Mouse (Mus musculus): ENCODE results near the gene Pold3. TPM values are rescaled to one million over a fixed set of nuclear protein-coding genes. Genes with fewer than 3 reads are reported as not detected.
"Not testable (repeated sequence)": the region's sequence is repeated elsewhere in the genome, so short reads cannot be mapped to it uniquely, and the experiment has no call there.

Pold3 gene
- polyA plus RNA-seq, 1 experiment from 2014 or later: 51.6 TPM

DNA sequence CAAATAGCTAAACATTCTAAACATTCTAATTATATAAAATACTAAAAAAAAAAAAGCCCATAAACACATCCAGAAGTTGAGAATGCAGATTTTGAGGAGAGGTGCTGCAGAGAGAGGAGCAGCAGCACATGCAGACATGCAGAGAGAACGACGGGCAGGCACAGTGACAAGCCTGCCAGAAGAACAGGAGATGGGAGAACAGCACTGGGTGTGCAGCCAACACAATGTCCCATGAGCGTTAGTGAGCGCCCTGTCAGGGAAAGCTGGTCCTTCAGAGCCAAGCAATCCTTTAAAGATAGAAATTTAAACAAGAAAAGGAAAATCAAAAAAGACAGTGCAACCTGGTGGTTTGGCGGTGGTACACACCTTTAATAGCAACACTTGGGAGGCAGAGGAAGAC is 34.5 kb downstream of the Pold3 start:
- no peak for ATAC-seq
- H3K27ac ChIP-seq (ENCODE audit: low read length): no peak overlapping the region

DNA sequence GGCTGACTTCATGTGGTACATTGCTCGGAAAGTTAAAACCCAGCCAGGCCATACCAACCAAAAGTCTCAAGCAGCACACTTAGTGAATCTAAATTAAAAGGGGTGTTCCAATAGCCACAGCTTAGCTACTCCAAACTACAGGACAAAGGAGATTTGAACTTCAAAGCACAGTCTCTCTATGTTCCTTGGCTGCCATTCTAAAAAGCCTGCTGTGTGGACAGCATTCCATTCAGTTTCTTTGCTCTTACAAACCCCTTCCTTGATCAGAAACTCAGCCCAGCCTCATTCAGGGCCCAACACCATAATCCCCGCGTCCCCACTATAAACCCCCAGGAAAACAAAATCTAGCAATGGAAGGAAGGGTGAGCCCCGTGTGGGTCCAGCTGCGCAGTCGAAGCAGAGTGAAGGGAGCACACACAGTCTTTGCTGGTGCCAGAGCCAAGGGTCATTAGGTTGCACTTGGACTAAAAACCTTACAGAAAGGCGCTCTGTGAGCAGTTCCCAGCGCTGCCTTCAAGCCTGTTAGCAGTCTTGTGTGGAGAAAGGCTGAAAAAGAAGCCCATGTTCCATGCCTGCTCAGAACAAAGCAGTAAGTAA is 35.1 kb downstream of the Pold3 start:
- H3K27ac ChIP-seq (ENCODE audit: low read length): no peak overlapping the region
- peaks cover 36% of the 10 kb centered on the region for H3K36me3 ChIP-seq (ENCODE audit: control insufficient read depth, insufficient read depth, low read length)
- no peak overlapping the region for H3K4me3 ChIP-seq (ENCODE audit: low read depth, low read length)
- WGBS: 30% methylated on average over 8 of the region's 8 CpGs
- no peak overlapping the region for H3K4me2 ChIP-seq (ENCODE audit: low read length)
- no peaks in the 10 kb centered on the region for H3K9me3 ChIP-seq (replicated peaks; ENCODE audit: control insufficient read depth, low read length, poor library complexity, severe bottlenecking)
- H3K4me1 ChIP-seq (ENCODE audit: control insufficient read depth, insufficient read depth, low read length): no peaks in the 10 kb centered on the region
- ATAC-seq: peak; percentile 28; the same call in 1 of the 2 replicates
- H3K27me3 ChIP-seq (ENCODE audit: control insufficient read depth, insufficient read depth, low read depth, low read length): no peaks in the 10 kb centered on the region
- no peak overlapping the region for H3K9ac ChIP-seq (ENCODE audit: low read depth, low read length)

More for the DNA sequence above, 34.5 kb downstream of the Pold3 start:
- Histone ChIP-seq H3K36me3 (ENCODE audit: control insufficient read depth, insufficient read depth, low read length) (peaks cover 36% of the 10 kb centered on the region), H3K27me3 (ENCODE audit: control insufficient read depth, insufficient read depth, low read depth, low read length) (no peaks in the 10 kb centered on the region), H3K4me1 (ENCODE audit: control insufficient read depth, insufficient read depth, low read length) (no peaks in the 10 kb centered on the region), H3K9ac (ENCODE audit: low read depth, low read length) (no peak overlapping the region), H3K9me3 (replicated peaks; ENCODE audit: control insufficient read depth, low read length, poor library complexity, severe bottlenecking) (no peaks in the 10 kb centered on the region), H3K4me2 (ENCODE audit: low read length) (no peak overlapping the region), H3K4me3 (ENCODE audit: low read depth, low read length) (no peak overlapping the region)
- 87% methylated on average over 5 of the region's 5 CpGs for WGBS

DNA sequence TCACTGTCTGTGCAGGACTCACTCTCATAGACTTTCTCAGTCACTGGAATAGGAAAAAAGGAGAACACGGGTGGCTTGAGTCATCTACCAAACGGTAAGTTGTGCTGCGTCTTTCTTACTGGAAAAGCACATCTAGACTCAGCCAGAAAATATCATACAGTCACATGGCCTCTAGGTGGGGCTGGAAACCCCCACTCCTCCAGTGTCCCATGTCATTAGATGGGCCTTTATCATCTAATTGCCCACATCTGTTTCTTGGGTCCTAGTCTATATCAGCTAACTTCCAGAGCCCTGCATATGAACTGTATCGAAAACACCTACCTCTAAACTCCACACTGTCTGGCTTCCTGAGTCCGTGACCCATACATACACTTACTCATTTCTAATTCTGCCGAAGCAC is 37.6 kb downstream of the Pold3 start:
- no peak for ATAC-seq
- Histone ChIP-seq H3K9me3 (replicated peaks; ENCODE audit: control insufficient read depth, low read length, poor library complexity, severe bottlenecking) (no peaks in the 10 kb centered on the region), H3K36me3 (ENCODE audit: control insufficient read depth, insufficient read depth, low read length) (peaks cover 29% of the 10 kb centered on the region), H3K4me2 (ENCODE audit: low read length) (no peak overlapping the region), H3K27ac (ENCODE audit: low read length) (no peak overlapping the region), H3K4me1 (ENCODE audit: control insufficient read depth, insufficient read depth, low read length) (no peaks in the 10 kb centered on the region), H3K27me3 (ENCODE audit: control insufficient read depth, insufficient read depth, low read depth, low read length) (no peaks in the 10 kb centered on the region), H3K4me3 (ENCODE audit: low read depth, low read length) (no peak overlapping the region), H3K9ac (ENCODE audit: low read depth, low read length) (no peak overlapping the region)
- WGBS: 81% methylated on average over 6 of the region's 6 CpGs

DNA sequence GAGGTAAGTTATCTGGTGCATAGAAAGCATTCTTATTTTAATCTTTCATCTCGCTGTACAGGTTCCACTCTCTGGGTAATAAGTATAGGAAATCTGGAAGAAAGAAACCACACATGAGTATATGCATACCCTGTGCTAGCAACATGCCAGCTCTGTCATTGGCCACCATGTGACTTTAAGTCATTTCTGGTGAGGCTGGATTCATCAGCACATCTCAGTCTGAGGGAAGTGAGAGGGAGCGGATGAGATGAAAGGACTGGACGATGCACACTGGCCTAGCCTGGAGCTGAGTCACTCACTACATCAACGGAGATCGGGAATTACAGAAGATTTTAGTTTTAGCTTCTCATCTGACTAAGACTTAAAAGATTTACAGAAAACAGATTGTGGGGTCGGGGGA is 38.5 kb downstream of the Pold3 start:
- WGBS: 95% methylated on average over 6 of the region's 6 CpGs
- no peaks in the 10 kb centered on the region for H3K4me1 ChIP-seq (ENCODE audit: control insufficient read depth, insufficient read depth, low read length)

DNA sequence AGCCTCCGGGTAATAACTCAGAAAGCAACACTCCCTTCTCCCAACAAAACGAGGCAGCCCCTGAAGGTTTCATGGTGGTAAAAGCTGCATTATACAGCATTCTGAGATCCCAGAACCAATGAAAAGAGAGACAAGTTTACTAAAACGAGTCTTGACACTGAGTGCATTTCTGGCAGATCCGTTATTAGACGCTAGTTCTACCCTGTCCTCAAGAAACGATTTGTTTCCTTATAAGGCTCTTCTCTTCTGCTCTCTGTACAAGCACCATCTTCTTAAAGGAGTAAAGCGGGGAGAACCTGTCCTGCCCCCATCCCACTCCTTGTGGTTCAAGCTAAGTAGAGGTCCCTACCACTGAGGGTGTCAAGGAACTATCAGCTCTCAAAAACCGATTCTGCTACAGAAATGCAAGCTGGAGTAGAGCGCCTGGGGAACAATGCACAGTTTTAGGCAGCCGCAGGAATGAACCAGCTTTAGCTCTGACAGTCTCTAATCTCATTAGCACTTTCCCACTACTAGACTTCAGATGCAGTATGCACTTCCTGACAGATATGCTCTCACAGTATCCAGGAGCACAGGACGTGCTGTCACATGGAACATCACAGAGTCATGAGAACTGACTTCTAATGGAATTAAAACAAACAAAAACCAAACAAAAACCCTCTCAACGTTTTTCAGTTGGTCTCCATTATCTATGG is 41.1 kb downstream of the Pold3 start:
- H3K27ac ChIP-seq (ENCODE audit: low read length): no peak overlapping the region
- no peak overlapping the region for H3K4me3 ChIP-seq (ENCODE audit: low read depth, low read length)
- ATAC-seq: no peak
- H3K36me3 ChIP-seq (ENCODE audit: control insufficient read depth, insufficient read depth, low read length): peaks cover 9% of the 10 kb centered on the region; the same call in 1 of the 2 replicates
- no peaks in the 10 kb centered on the region for H3K9me3 ChIP-seq (replicated peaks; ENCODE audit: control insufficient read depth, low read length, poor library complexity, severe bottlenecking)
- H3K4me2 ChIP-seq (ENCODE audit: low read length): no peak overlapping the region
- no peaks in the 10 kb centered on the region for H3K4me1 ChIP-seq (ENCODE audit: control insufficient read depth, insufficient read depth, low read length)
- WGBS: 45% methylated on average over 12 of the region's 12 CpGs
- H3K9ac ChIP-seq (ENCODE audit: low read depth, low read length): no peak overlapping the region
- H3K27me3 ChIP-seq (ENCODE audit: control insufficient read depth, insufficient read depth, low read depth, low read length): no peaks in the 10 kb centered on the region

More for the DNA sequence above, 38.5 kb downstream of the Pold3 start:
- H3K27me3 ChIP-seq (ENCODE audit: control insufficient read depth, insufficient read depth, low read depth, low read length): no peaks in the 10 kb centered on the region
- peaks cover 25% of the 10 kb centered on the region for H3K36me3 ChIP-seq (ENCODE audit: control insufficient read depth, insufficient read depth, low read length)
- no peak for ATAC-seq
- no peak overlapping the region for H3K9ac ChIP-seq (ENCODE audit: low read depth, low read length)
- no peaks in the 10 kb centered on the region for H3K9me3 ChIP-seq (replicated peaks; ENCODE audit: control insufficient read depth, low read length, poor library complexity, severe bottlenecking)
- H3K4me2 ChIP-seq (ENCODE audit: low read length): no peak overlapping the region
- no peak overlapping the region for H3K4me3 ChIP-seq (ENCODE audit: low read depth, low read length)
- H3K27ac ChIP-seq (ENCODE audit: low read length): no peak overlapping the region

DNA sequence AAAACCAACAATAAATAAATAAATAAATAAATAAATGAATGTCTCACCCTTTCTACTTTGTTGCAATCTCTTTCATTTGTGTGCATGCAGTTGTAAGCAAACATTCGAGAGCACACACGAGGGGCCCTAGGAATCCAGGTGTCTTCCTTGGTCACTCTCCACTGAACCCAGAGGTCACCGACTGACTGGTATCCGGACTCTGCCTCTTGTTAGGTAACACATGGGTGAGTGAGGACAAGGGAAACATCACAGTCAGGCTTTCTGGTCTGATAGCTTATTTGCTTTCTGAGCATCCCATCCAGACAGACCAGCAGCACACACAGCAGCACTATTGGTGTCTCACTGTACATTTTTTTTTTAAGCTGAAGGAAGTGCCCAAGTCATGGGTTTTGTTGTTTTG is 44.3 kb downstream of the Pold3 start:
- Histone ChIP-seq H3K36me3 (ENCODE audit: control insufficient read depth, insufficient read depth, low read length) (no peaks in the 10 kb centered on the region), H3K9me3 (replicated peaks; ENCODE audit: control insufficient read depth, low read length, poor library complexity, severe bottlenecking) (0 out of 2 replicates have a peak, but pooled peaks cover 3% of the 10 kb centered on the region), H3K9ac (ENCODE audit: low read depth, low read length) (no peak overlapping the region), H3K4me1 (ENCODE audit: control insufficient read depth, insufficient read depth, low read length) (no peaks in the 10 kb centered on the region), H3K27me3 (ENCODE audit: control insufficient read depth, insufficient read depth, low read depth, low read length) (no peaks in the 10 kb centered on the region), H3K4me2 (ENCODE audit: low read length) (no peak overlapping the region), H3K27ac (ENCODE audit: low read length) (no peak overlapping the region), H3K4me3 (ENCODE audit: low read depth, low read length) (no peak overlapping the region)
- 80% methylated on average over 4 of the region's 4 CpGs for WGBS
- ATAC-seq: no peak

DNA sequence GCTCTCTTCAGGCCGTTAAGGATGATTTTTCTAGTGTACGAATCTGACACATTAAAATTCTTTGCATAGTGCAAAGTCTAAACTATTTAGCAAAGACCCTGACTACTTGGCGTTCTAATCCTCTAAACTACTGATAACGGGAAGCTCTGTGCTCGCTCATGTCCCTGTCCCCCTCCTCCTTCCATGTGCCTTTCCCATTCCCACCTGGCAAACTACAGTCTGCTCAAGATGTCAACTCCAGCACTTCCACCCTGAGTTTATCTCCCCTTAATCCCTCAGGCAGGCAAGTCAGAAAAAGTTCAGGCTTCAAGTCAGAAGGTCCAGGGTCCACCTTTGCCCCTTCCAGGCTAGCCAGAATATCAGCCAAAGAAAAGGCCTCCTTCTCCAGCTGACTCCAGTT is 45.1 kb downstream of the Pold3 start:
- Histone ChIP-seq H3K27me3 (ENCODE audit: control insufficient read depth, insufficient read depth, low read depth, low read length) (no peaks in the 10 kb centered on the region), H3K9me3 (replicated peaks; ENCODE audit: control insufficient read depth, low read length, poor library complexity, severe bottlenecking) (0 out of 2 replicates have a peak, but pooled peaks cover 4% of the 10 kb centered on the region), H3K36me3 (ENCODE audit: control insufficient read depth, insufficient read depth, low read length) (no peaks in the 10 kb centered on the region), H3K4me2 (ENCODE audit: low read length) (no peak overlapping the region), H3K9ac (ENCODE audit: low read depth, low read length) (no peak overlapping the region), H3K4me1 (ENCODE audit: control insufficient read depth, insufficient read depth, low read length) (no peaks in the 10 kb centered on the region), H3K27ac (ENCODE audit: low read length) (no peak overlapping the region), H3K4me3 (ENCODE audit: low read depth, low read length) (no peak overlapping the region)
- 84% methylated on average over 5 of the region's 5 CpGs for WGBS
- no peak for ATAC-seq

DNA sequence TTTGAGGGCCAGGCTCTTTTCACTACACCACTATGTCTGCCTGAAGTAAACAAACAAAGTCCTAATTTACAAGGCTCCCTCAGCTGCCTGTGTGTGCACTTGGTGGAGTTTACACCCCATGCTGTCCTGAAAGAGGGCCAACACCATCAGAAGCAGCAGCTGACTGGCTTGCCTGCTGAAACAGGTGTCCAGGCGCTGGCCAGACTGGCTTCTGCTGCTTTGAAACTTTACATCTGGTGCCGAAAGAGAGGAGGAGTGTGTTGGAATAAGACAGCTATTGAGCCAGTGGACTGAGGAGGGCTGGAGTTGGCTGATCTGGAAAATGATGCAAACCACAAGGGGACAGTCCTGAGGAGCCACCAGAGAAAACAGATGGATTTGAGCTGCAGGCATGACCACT is 47.4 kb downstream of the Pold3 start:
- H3K27ac ChIP-seq (ENCODE audit: low read length): no peak overlapping the region
- 84% methylated on average over 2 of the region's 2 CpGs for WGBS
- 0 out of 2 replicates have a peak, but pooled peaks cover 4% of the 10 kb centered on the region for H3K9me3 ChIP-seq (replicated peaks; ENCODE audit: control insufficient read depth, low read length, poor library complexity, severe bottlenecking)
- no peaks in the 10 kb centered on the region for H3K4me1 ChIP-seq (ENCODE audit: control insufficient read depth, insufficient read depth, low read length)
- no peak overlapping the region for H3K9ac ChIP-seq (ENCODE audit: low read depth, low read length)
- ATAC-seq: no peak
- H3K4me3 ChIP-seq (ENCODE audit: low read depth, low read length): no peak overlapping the region
- no peaks in the 10 kb centered on the region for H3K36me3 ChIP-seq (ENCODE audit: control insufficient read depth, insufficient read depth, low read length)
- H3K27me3 ChIP-seq (ENCODE audit: control insufficient read depth, insufficient read depth, low read depth, low read length): no peaks in the 10 kb centered on the region
- H3K4me2 ChIP-seq (ENCODE audit: low read length): no peak overlapping the region

DNA sequence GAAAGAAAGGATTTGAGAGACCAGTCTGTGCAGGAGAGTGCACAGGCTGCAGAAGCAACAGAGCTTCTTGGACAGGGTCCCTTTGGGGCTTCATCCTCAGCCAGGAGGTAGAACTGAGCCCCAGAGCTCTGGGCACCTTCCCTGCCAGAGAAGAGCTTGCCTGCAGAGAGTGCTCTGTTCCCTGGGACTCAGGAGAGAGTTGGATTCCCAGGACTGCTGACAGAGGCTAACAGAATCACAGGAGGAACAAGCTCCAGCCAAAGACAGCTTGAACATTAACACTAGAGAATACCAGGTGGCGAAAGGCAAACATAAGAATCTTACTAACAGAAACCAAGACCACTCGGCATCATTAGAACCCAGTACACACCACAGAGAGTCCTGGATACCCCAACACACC is 68.4 kb downstream of the Pold3 start:
- H3K36me3 ChIP-seq (ENCODE audit: control insufficient read depth, insufficient read depth, low read length); H3K27ac ChIP-seq (ENCODE audit: low read length); ATAC-seq; H3K27me3 ChIP-seq (ENCODE audit: control insufficient read depth, insufficient read depth, low read depth, low read length); H3K9ac ChIP-seq (ENCODE audit: low read depth, low read length); H3K9me3 ChIP-seq (replicated peaks; ENCODE audit: control insufficient read depth, low read length, poor library complexity, severe bottlenecking); H3K4me3 ChIP-seq (ENCODE audit: low read depth, low read length); H3K4me1 ChIP-seq (ENCODE audit: control insufficient read depth, insufficient read depth, low read length); H3K4me2 ChIP-seq (ENCODE audit: low read length): not testable (repeated sequence)
- WGBS: 86% methylated on average over 2 of the region's 2 CpGs

All from midbrain, embryonic 16.5 days (tissue).